Mouse (Mus musculus) layer of hippocampus, adult 9-10 months (tissue): ENCODE measurements around the gene Pald1.

Experiments
- DNase-seq: peaks from one replicate; pipeline ENCODE4 v3.0.0; 2022; ENCODE audit warnings: low spot score

Gene Pald1

GRCm38 (mm10) chr10:61328927-61329326 lies 54.4 kb downstream of the Pald1 start:
- DNase-seq, result no peak

- DNase-seq, result no peak
Measured at GRCm38 (mm10) chr10:61327545-61327944, 55.8 kb downstream of the Pald1 start.

- no peak for DNase-seq
Measured at GRCm38 (mm10) chr10:61325782-61326328, 57.5 kb downstream of the Pald1 start.

GRCm38 (mm10) chr10:61324717-61325116 lies 58.6 kb downstream of the Pald1 start:
- DNase-seq, result no peak

GRCm38 (mm10) chr10:61318527-61318926 lies 64.8 kb downstream of the Pald1 start:
- DNase-seq, result no peak

- DNase-seq, result no peak
Measured at GRCm38 (mm10) chr10:61315324-61315880, 67.9 kb downstream of the Pald1 start.

GRCm38 (mm10) chr10:61313750-61314149 lies 69.6 kb downstream of the Pald1 start:
- DNase-seq, result no peak

GRCm38 (mm10) chr10:61312754-61313153 lies 70.6 kb downstream of the Pald1 start:
- no peak for DNase-seq

- no peak for DNase-seq
Measured at GRCm38 (mm10) chr10:61312159-61312558, 71.2 kb downstream of the Pald1 start.

- no peak for DNase-seq
Measured at GRCm38 (mm10) chr10:61308706-61309320, 74.5 kb downstream of the Pald1 start.

- DNase-seq, result no peak
Measured at GRCm38 (mm10) chr10:61305928-61306590, 77.3 kb downstream of the Pald1 start.

GRCm38 (mm10) chr10:61304046-61304445 lies 79.3 kb downstream of the Pald1 start:
- DNase-seq, result no peak

- DNase-seq, result no peak
Measured at GRCm38 (mm10) chr10:61300996-61301395, 82.3 kb downstream of the Pald1 start.

- DNase-seq, result no peak
Measured at GRCm38 (mm10) chr10:61297477-61297876, 85.9 kb downstream of the Pald1 start, which contains the start of gene Prf1. Gene Prf1, plus strand, starts transcription at chr10:61297833.

GRCm38 (mm10) chr10:61296713-61297445 lies 86.5 kb downstream of the Pald1 start:
- DNase-seq, result no peak

GRCm38 (mm10) chr10:61294242-61294641 lies 89.1 kb downstream of the Pald1 start:
- DNase-seq, result no peak

- no peak for DNase-seq
Measured at GRCm38 (mm10) chr10:61290479-61290878, 92.9 kb downstream of the Pald1 start.

GRCm38 (mm10) chr10:61290016-61290415 lies 93.3 kb downstream of the Pald1 start:
- no peak for DNase-seq

- no peak for DNase-seq
Measured at GRCm38 (mm10) chr10:61286246-61286645, 97.1 kb downstream of the Pald1 start.

- DNase-seq, result no peak
Measured at GRCm38 (mm10) chr10:61285271-61285670, 98.1 kb downstream of the Pald1 start.

- DNase-seq, result no peak
Measured at GRCm38 (mm10) chr10:61284309-61284708, 99.0 kb downstream of the Pald1 start.

- DNase-seq, result no peak
Measured at GRCm38 (mm10) chr10:61281115-61281514, 102.2 kb downstream of the Pald1 start.
